Mouse (Mus musculus) MEL (cell line): ENCODE measurements around the gene Ctsa. TPM values are rescaled to one million over a fixed set of nuclear protein-coding genes. Genes with fewer than 3 reads are reported as not detected.
A peak's percentile ranks its signal among the peaks of the same experiment; 100 is the strongest.
"Not testable (repeated sequence)": the region's sequence is repeated elsewhere in the genome, so short reads cannot be mapped to it uniquely, and the experiment has no call there.

Experiments
- DNase-seq: peaks from one replicate; pipeline ENCODE4 v3.0.0; 2011; ENCODE audit warnings: low read depth, low spot score
- H3K27ac ChIP-seq: 2 replicates; pipeline ENCODE4 v1.5.1; 2012; ENCODE audit warnings: low read depth, mild to moderate bottlenecking, control low read depth, low read length, moderate library complexity; ENCODE audit not compliant: control insufficient read depth
- H3K27me3 ChIP-seq, 2 experiments: fragments of 150-350 bp in 1 of 2; sonication (generic) in 1 of 2; 2 replicates each; pipeline ENCODE4 v1.6.1; 2012; ENCODE audit warnings: low read length in 2 of 2, mild to moderate bottlenecking in 2 of 2, improper control_type of control experiment in 1 of 2, moderate library complexity in 1 of 2; ENCODE audit not compliant: insufficient read depth in 2 of 2, control insufficient read depth in 1 of 2
- H3K36me3 ChIP-seq, 2 experiments: 2 replicates each; pipeline ENCODE4 v1.6.1; 2012 to 2014; ENCODE audit warnings: low read length in 2 of 2, improper control_type of control experiment in 1 of 2, inconsistent platforms in 1 of 2, mild to moderate bottlenecking in 1 of 2; ENCODE audit not compliant: insufficient read depth in 2 of 2, control insufficient read depth in 1 of 2
- H3K4me1 ChIP-seq, 2 experiments: fragments of 150-350 bp in 1 of 2; sonication (generic) in 1 of 2; 2 replicates each; pipeline ENCODE4 v1.6.1; 2012; ENCODE audit warnings: low read length in 2 of 2, improper control_type of control experiment in 1 of 2, mild to moderate bottlenecking in 1 of 2; ENCODE audit not compliant: insufficient read depth in 2 of 2, control insufficient read depth in 1 of 2
- H3K4me3 ChIP-seq, 2 experiments: fragments of 150-350 bp in 1 of 2; sonication (generic) in 1 of 2; 2 replicates each; pipeline ENCODE4 v1.5.1; 2012; ENCODE audit warnings: low read depth in 2 of 2, low read length in 2 of 2, mild to moderate bottlenecking in 2 of 2, moderate library complexity in 2 of 2, control low read depth in 1 of 2, improper control_type of control experiment in 1 of 2; ENCODE audit not compliant: control insufficient read depth in 1 of 2, insufficient read depth in 1 of 2
- H3K79me2 ChIP-seq: 2 replicates; pipeline ENCODE4 v1.6.1; 2012; ENCODE audit warnings: mild to moderate bottlenecking, low read length, moderate library complexity; ENCODE audit not compliant: control insufficient read depth, poor library complexity, insufficient read depth
- H3K9ac ChIP-seq: 2 replicates; pipeline ENCODE4 v1.6.1; 2012; ENCODE audit warnings: low read depth, mild to moderate bottlenecking, control low read depth, low read length, moderate library complexity; ENCODE audit not compliant: control insufficient read depth, poor library complexity, severe bottlenecking
- H3K9me3 ChIP-seq: fragments of 150-350 bp; sonication (generic); replicated peaks from 2 replicates; pipeline ENCODE4 v1.6.1; 2012; ENCODE audit warnings: mild to moderate bottlenecking, low read length, improper control_type of control experiment, moderate library complexity; ENCODE audit not compliant: insufficient read depth
- CHD1 ChIP-seq: IDR thresholded peaks from 2 replicates; pipeline ENCODE4 v1.6.1; 2012; ENCODE audit warnings: low read depth, mild to moderate bottlenecking, inconsistent platforms, low read length, improper control_type of control experiment
- ELF1 ChIP-seq: IDR thresholded peaks from 2 replicates; pipeline ENCODE4 v1.6.1; 2014; ENCODE audit warnings: low read depth, mild to moderate bottlenecking, inconsistent platforms, low read length, improper control_type of control experiment, moderate library complexity
- EP300 ChIP-seq, 2 experiments: IDR thresholded peaks; 2 replicates each; pipeline ENCODE4 v1.6.1; 2011; ENCODE audit warnings: improper control_type of control experiment in 2 of 2, low read length in 2 of 2, low read depth in 1 of 2, mild to moderate bottlenecking in 1 of 2
- ETS1 ChIP-seq: IDR thresholded peaks from 2 replicates; pipeline ENCODE4 v1.6.1; 2012; ENCODE audit warnings: low read depth, mild to moderate bottlenecking, inconsistent platforms, low read length, improper control_type of control experiment, moderate library complexity
- GABPA ChIP-seq: IDR thresholded peaks from 2 replicates; pipeline ENCODE4 v1.6.1; 2012; ENCODE audit warnings: low read depth, mild to moderate bottlenecking, inconsistent platforms, low read length, improper control_type of control experiment, moderate library complexity
- GATA1 ChIP-seq: IDR thresholded peaks from 2 replicates; pipeline ENCODE4 v1.6.1; 2011; ENCODE audit warnings: low read depth, low read length, improper control_type of control experiment
- HCFC1 ChIP-seq: IDR thresholded peaks from 2 replicates; pipeline ENCODE4 v1.6.1; 2012; ENCODE audit warnings: low read depth, mild to moderate bottlenecking, inconsistent platforms, low read length, improper control_type of control experiment, moderate library complexity
- MAZ ChIP-seq: IDR thresholded peaks from 2 replicates; pipeline ENCODE4 v1.6.1; 2012; ENCODE audit warnings: low read depth, mild to moderate bottlenecking, inconsistent platforms, low read length, improper control_type of control experiment
- MEF2A ChIP-seq: IDR thresholded peaks from 2 replicates; pipeline ENCODE4 v1.6.1; 2014; ENCODE audit warnings: low read depth, mild to moderate bottlenecking, inconsistent platforms, low read length, improper control_type of control experiment; ENCODE audit not compliant: poor library complexity, insufficient replicate concordance, severe bottlenecking; ENCODE audit errors: extremely low read depth
- MXI1 ChIP-seq: IDR thresholded peaks from 2 replicates; pipeline ENCODE4 v1.6.1; 2011; ENCODE audit warnings: mild to moderate bottlenecking, low read depth, low read length, improper control_type of control experiment
- MYC ChIP-seq: IDR thresholded peaks from 2 replicates; pipeline ENCODE4 v1.6.1; 2011; ENCODE audit warnings: low read depth, mild to moderate bottlenecking, low read length, improper control_type of control experiment, moderate library complexity
- NELFE ChIP-seq: IDR thresholded peaks from 2 replicates; pipeline ENCODE4 v1.6.1; 2011; ENCODE audit warnings: low read depth, low read length, improper control_type of control experiment
- POLR2A ChIP-seq, 2 experiments: IDR thresholded peaks; 2 replicates each; pipeline ENCODE4 v1.6.1; 2011 to 2012; ENCODE audit warnings: low read length in 2 of 2, mild to moderate bottlenecking in 2 of 2, control low read depth in 1 of 2, improper control_type of control experiment in 1 of 2, low read depth in 1 of 2, moderate library complexity in 1 of 2; ENCODE audit not compliant: control insufficient read depth in 1 of 2, insufficient read depth in 1 of 2, poor library complexity in 1 of 2
- POLR2AphosphoS5 ChIP-seq: IDR thresholded peaks from 2 replicates; pipeline ENCODE4 v1.6.1; 2012; ENCODE audit warnings: low read depth, borderline replicate concordance, mild to moderate bottlenecking, inconsistent platforms, low read length, moderate library complexity, mixed read lengths
- RCOR1 ChIP-seq: IDR thresholded peaks from 2 replicates; pipeline ENCODE4 v1.6.1; 2012; ENCODE audit warnings: low read depth, mild to moderate bottlenecking, inconsistent platforms, low read length, improper control_type of control experiment
- SIN3A ChIP-seq: IDR thresholded peaks from 2 replicates; pipeline ENCODE4 v1.6.1; 2012; ENCODE audit warnings: low read length, improper control_type of control experiment, inconsistent platforms
- TAL1 ChIP-seq: IDR thresholded peaks from 2 replicates; pipeline ENCODE4 v1.6.1; 2012; ENCODE audit warnings: mild to moderate bottlenecking, inconsistent platforms, low read length, moderate library complexity, mixed read lengths
- TBP ChIP-seq: IDR thresholded peaks from 2 replicates; pipeline ENCODE4 v1.8.0; 2011; ENCODE audit warnings: low read depth, low read length, improper control_type of control experiment
- TCF12 ChIP-seq: IDR thresholded peaks from 2 replicates; pipeline ENCODE4 v1.6.1; 2014; ENCODE audit warnings: low read depth, mild to moderate bottlenecking, inconsistent platforms, low read length, improper control_type of control experiment, moderate library complexity
- USF1 ChIP-seq: IDR thresholded peaks from 2 replicates; pipeline ENCODE4 v1.6.1; 2014; ENCODE audit warnings: low read depth, mild to moderate bottlenecking, inconsistent platforms, low read length, improper control_type of control experiment, moderate library complexity
- polyA plus RNA-seq, 2 experiments: library from polyadenylated mRNA; stranded (reverse) in 1 of 2; unstranded in 1 of 2; fragments of >175 nt in 1 of 2; fragments of >200 nt in 1 of 2; gene quantifications; 2 replicates each; pipeline versions ENCODE4 v1.2.1 to v1.2.4; 2012; ENCODE audit warnings: low replicate concordance in 2 of 2, low read depth in 1 of 2; ENCODE audit not compliant: insufficient read length in 2 of 2, insufficient read depth in 1 of 2, missing spikeins in 1 of 2
- total RNA-seq: library from RNA; depleted of rRNA; stranded (reverse); fragments of 300-350 nt; gene quantifications from 2 replicates; pipeline ENCODE4 v1.2.3, GENCODE M21; 2012

Ctsa gene
- total and polyA plus RNA-seq, 3 experiments, result 50.5 to 87.7 TPM; not detected in 1

DNA sequence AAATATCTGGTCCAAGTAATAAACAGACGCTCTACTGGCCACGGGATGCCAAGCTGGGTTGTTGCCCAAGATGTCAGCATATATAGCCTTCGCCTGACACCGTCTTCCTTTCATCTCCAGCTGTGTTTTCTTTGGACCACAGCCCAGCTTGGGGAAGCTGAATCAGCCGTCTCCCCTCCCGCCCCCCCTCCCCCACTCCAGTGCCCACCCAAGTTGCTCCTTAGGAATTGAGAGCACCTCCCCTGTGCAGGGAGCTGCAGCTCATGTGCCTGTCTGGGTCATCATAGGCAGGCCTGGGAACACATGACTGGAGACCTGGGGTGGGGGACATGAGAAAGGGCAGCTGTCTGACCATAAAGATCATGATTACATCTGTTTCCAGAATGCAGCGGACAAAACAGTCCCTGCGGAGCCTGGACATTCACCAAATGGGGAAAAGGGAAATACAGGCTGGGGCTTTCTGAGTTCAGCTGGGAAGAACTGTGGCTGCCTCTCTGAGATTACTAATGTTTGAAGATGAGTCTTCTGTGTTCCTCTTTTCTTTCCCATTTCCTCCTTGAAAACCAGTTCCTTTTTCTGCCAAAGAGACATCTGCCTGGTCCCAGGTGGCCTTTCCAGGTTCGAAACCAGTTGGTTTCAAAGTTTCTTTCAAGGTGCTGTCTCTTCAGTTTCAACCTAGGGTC, 29.6 kb downstream of the Ctsa start:
- H3K36me3 ChIP-seq, result peaks cover 0 to 25% of the 10 kb centered on the region in 2 experiments; a peak in 2 of 4 replicates
- H3K4me3 ChIP-seq, result peak overlapping the region in 1 of 2 experiments; percentile 5; a peak in 1 of 4 replicates
- no peaks in the 10 kb centered on the region for H3K9me3 ChIP-seq
- H3K4me1 ChIP-seq, result peaks cover 26 to 46% of the 10 kb centered on the region in 2 experiments
- no peaks in the 10 kb centered on the region for H3K27me3 ChIP-seq
- H3K9ac ChIP-seq, result peak overlapping the region; percentile 9; the same call in 1 of the 2 replicates
- peak; percentile 58 for TF ChIP-seq ELF1
- peak; percentile 72 for TF ChIP-seq ETS1
- no peak for TF ChIP-seq POLR2AphosphoS5
- no peak for TF ChIP-seq CHD1
- peak; percentile 87 for TF ChIP-seq TAL1
- TF ChIP-seq TCF12, result peak; percentile 86
- TF ChIP-seq MXI1, result 0 out of 2 replicates have a peak, but pooled peaks have one; percentile 34
- 0 out of 2 replicates have a peak, but pooled peaks have one; percentile 14 for TF ChIP-seq USF1
- TF ChIP-seq MEF2A, result no peak
- no peak for TF ChIP-seq GABPA
- peak; percentile 24; the same call in 1 of the 2 replicates for TF ChIP-seq HCFC1
- no peak for TF ChIP-seq NELFE
- peak; percentile 55 for TF ChIP-seq SIN3A
- TF ChIP-seq EP300 (IDR thresholded peaks at IDR 0.05; ENCODE audit: low read depth in 1 of 2, low read length in 2 of 2), result peak; percentile 75 to 93
- TF ChIP-seq GATA1, result peak; percentile 56
- peak; percentile 85 for TF ChIP-seq RCOR1
- TF ChIP-seq MYC, result no peak
- TF ChIP-seq MAZ, result peak; percentile 37; the same call in 1 of the 2 replicates
- no peaks in the 10 kb centered on the region for H3K79me2 ChIP-seq
- DNase-seq, result peak; percentile 83
- H3K27ac ChIP-seq, result peak overlapping the region; percentile 66

DNA sequence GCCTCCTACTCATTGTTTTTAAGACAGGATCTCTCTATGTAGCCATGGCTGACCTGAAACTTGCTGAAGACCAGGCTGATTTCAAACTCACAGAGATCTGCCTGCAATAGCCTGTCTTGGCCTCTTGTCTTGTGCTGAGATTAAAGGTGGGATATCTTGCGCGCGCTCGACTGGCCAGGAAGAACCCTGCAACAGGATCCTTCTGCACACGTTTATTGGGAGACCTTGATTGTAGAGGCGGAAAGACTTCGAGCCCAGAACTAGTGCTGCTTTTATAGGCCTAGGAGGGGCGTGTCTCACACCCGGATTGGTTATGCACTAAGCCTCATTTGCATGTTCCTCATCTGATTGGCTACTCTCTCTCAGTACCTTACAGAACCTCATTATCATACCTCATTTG, 30.7 kb downstream of the Ctsa start:
- H3K27ac ChIP-seq, result not testable (repeated sequence)

More for the DNA sequence above, 30.7 kb downstream of the Ctsa start:
- Histone ChIP-seq H3K4me1 (peaks cover 24 to 45% of the 10 kb centered on the region in 2 experiments), H3K36me3 (peaks cover 0 to 23% of the 10 kb centered on the region in 2 experiments; a peak in 2 of 4 replicates)
- H3K79me2 ChIP-seq, H3K9me3 ChIP-seq, H3K4me3 ChIP-seq, H3K9ac ChIP-seq, H3K27me3 ChIP-seq: not testable (repeated sequence)
- TF ChIP-seq NELFE (peak; percentile 58), POLR2A (IDR thresholded peaks at IDR 0.05; ENCODE audit: control insufficient read depth in 1 of 2, insufficient read depth in 1 of 2, low read depth in 1 of 2, low read length in 2 of 2, poor library complexity in 1 of 2) (peak in 1 of 2 experiments; percentile 62; a peak in 1 of 4 replicates), TBP (peak; percentile 83)
- peak; percentile 46 for DNase-seq
